Mouse (Mus musculus) layer of hippocampus, adult 2 months (tissue): ENCODE results near the gene Zbtb32. TPM values are rescaled to one million over a fixed set of nuclear protein-coding genes. Genes with fewer than 3 reads are reported as not detected.
A peak's percentile ranks its signal among the peaks of the same experiment; 100 is the strongest.

Source experiments
- DNase-seq, 2 experiments: peaks; one replicate each; pipeline ENCODE4 v3.0.0; 2022; ENCODE audit warnings: low spot score in 2 of 2
- H3K27ac ChIP-seq: fragments of 200-600 bp; 2 replicates; pipeline ENCODE4 v1.8.1; 2022
- H3K4me3 ChIP-seq: fragments of 200-600 bp; 2 replicates; pipeline ENCODE4 v1.8.1; 2022; ENCODE audit warnings: mild to moderate bottlenecking
- CTCF ChIP-seq: fragments of 200-600 bp; conservative IDR thresholded peaks from 2 replicates; pipeline ENCODE4 v1.8.1; 2022; ENCODE audit warnings: antibody characterized with exemption, mild to moderate bottlenecking, moderate library complexity
- total RNA-seq, 2 experiments: library from RNA; stranded (reverse); gene quantifications; 2 replicates each; pipeline ENCODE4 v1.2.3; 2021

Gene Zbtb32
- total RNA-seq, 2 experiments from 2014 or later = not detected

DNA sequence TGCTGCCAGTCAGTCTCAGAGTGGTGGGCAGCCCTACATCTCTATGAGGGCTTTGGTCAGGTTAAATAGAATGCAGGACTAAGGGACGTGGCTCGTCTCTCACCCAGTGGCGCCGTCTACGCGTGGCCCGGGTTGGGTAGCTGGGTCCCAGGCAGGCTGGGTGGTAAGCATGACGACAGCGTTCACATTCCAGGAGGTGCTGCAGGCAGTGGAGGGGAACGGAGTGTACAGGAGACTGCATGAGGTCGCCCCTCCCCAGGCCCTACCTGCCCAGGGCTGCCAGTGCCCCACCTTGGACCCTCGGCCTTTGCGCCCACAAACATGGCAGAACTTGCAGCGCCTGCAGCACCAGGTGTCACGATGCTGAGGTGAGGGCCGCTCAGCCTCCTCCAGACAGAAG is 17.2 kb downstream of the Zbtb32 start:
- no peak for TF ChIP-seq CTCF
- Histone ChIP-seq H3K27ac (no peak overlapping the region), H3K4me3 (no peak overlapping the region)
- no peak for DNase-seq

DNA sequence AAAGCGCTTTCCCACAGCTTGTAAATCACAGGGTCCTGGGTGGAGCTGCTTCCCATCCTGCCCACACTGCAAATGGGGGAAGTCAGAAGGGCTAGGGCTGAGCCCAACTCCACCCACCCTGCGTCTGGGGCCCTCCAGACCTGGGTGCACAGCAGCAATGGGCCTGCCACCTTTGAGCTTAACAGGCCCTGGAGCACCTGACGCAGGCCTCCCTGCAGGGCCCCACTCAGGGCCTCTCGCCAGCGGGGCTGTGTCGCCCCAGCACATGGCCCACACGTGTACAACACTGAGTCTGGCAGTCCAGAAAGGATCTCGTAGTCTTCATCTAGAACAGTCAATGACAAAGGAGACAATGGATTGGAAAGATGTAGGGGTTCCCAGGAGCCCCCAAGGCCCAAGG is 18.8 kb downstream of the Zbtb32 start:
- DNase-seq = no peak
- Histone ChIP-seq H3K4me3 (no peak overlapping the region), H3K27ac (no peak overlapping the region)
- no peak for TF ChIP-seq CTCF

DNA sequence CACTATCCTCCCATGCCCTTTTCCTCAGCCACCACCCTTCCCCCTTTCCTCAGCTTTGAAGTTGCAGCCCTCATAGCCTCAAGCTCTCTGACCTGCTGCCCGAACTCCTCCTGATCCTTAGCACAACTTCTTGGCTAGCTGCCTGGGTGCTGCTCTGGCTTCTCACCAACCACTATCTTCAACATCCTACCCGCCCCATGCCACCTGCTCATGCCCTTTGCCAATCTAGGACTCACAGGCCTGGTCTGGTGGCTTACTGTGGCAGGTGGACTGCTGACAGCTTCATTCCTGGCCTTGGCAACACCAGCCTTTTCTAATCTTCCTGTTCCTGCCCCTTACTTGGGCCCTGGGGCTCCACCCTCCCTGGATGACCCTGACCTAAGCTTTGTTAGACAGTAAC is 25.7 kb downstream of the Zbtb32 start:
- no peak overlapping the region for H3K27ac ChIP-seq
- no peak overlapping the region for H3K4me3 ChIP-seq
- no peak for DNase-seq
- no peak for TF ChIP-seq CTCF

DNA sequence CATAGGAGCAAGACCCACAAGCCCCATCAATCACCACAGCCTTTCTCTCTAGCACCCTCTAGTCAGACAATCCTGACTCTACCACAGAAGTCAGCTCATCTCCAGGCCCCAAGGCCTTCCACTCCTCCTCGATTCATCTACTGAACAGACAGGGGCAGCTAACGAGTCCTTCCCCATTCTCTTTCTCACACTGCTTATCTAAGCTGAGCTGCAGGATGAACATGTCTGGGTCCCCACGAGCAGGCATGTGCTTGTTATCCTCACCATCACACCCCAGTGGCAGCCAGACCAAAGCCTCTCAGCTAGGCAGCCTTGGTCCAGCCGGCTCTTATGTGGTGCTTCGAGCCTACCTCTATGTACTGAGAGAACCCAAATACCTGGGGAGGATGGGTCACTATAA is 26.3 kb downstream of the Zbtb32 start:
- H3K4me3 ChIP-seq = no peak overlapping the region
- DNase-seq = no peak
- no peak for TF ChIP-seq CTCF
- H3K27ac ChIP-seq = no peak overlapping the region

DNA sequence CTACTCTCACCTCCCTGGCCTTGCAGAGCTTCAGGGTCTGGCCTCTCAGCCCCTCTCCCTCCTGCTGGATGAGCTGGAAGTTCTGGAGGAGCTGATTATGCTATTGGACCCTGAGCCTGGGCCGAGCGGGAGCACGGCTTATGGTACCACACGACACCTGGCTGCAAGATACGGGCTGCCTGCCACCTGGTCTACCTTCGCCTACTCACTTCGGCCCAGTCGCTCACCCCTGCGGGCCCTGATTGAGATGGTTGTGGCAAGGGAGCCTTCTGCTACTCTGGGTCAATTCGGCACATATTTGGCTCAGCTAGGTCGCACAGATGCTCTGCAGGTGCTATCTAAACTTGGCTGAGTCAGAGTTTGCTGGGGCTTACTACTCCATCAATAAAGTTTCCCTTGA is 31.2 kb downstream of the Zbtb32 start:
- DNase-seq = no peak
- Histone ChIP-seq H3K4me3 (no peak overlapping the region), H3K27ac (no peak overlapping the region)
- no peak for TF ChIP-seq CTCF

DNA sequence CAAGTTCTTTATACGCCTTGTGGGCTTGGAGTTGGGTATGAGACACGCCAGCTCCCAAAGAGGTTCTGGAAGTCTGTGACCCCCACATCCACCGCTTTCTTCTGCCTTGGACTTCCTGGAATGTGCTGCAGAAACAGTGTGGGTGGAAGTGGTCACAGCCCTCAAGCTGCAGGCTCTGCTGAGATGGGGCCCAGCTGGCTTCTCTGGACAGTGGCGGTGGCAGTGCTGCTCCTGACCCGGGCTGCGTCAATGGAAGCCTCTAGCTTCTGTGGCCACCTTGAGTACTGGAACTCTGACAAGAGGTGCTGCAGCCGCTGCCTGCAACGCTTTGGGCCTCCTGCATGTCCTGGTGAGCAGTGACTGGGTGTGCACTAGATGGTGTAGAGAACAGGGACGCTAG is 32.7 kb downstream of the Zbtb32 start:
- DNase-seq = no peak
- TF ChIP-seq CTCF = no peak
- H3K27ac ChIP-seq = no peak overlapping the region
- no peak overlapping the region for H3K4me3 ChIP-seq

DNA sequence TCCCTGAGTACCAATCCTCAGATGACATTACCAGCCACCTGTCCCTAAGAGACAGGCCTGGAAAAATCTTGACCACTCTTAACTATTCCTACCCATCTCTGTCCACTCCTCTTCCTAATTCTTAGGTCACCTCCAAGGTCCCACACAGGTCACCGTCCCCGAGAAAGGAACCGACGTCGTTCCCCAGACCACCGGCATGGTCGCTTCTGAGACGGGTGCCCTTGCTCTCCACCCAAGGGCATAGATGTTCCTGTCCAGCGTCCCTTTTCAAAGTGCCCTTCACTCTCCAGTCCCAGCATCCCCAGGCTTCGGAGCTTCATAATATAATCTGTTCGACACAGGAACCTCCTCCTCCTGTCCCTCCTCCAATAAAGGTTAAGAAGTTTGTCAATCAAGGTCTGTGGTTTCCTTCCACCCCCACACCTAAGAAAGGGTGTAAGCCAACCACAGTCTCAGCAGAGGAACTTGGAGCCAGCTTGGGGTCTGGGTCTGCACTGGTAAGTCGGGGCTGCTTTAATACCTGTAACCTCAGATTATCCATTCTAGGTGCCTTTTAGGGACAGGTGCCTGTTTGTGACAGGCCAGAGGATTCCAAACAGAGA is 33.6 kb downstream of the Zbtb32 start, which contains the start of gene Igflr1:
Gene Igflr1, plus strand, starts transcription at position 458 of the 602 bp plus-strand sequence.
- Histone ChIP-seq H3K4me3 (no peak within 1 kb of the TSS), H3K27ac (no peak within 1 kb of the TSS)
- no peak for TF ChIP-seq CTCF
- DNase-seq = no peak

DNA sequence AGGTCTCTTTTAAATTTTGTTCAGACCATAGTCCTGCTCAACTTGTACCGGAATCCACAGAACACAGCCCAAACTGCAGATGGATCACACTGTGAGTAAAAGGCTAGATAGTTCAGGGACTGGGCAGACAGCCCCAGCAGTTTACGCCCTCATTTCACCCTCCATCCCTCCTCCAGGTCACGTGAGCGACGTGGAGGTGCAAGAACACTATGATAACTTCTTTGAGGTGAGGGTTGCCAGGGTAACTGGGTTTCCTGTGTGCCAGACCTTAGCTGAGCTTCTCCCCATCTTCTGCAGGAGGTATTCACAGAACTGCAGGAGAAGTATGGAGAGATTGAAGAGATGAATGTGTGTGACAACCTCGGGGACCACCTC is 34.8 kb downstream of the Zbtb32 start:
- TF ChIP-seq CTCF = no peak
- H3K27ac ChIP-seq = peak overlapping the region; percentile 99
- DNase-seq = no peak
- H3K4me3 ChIP-seq = peak overlapping the region; percentile 93

DNA sequence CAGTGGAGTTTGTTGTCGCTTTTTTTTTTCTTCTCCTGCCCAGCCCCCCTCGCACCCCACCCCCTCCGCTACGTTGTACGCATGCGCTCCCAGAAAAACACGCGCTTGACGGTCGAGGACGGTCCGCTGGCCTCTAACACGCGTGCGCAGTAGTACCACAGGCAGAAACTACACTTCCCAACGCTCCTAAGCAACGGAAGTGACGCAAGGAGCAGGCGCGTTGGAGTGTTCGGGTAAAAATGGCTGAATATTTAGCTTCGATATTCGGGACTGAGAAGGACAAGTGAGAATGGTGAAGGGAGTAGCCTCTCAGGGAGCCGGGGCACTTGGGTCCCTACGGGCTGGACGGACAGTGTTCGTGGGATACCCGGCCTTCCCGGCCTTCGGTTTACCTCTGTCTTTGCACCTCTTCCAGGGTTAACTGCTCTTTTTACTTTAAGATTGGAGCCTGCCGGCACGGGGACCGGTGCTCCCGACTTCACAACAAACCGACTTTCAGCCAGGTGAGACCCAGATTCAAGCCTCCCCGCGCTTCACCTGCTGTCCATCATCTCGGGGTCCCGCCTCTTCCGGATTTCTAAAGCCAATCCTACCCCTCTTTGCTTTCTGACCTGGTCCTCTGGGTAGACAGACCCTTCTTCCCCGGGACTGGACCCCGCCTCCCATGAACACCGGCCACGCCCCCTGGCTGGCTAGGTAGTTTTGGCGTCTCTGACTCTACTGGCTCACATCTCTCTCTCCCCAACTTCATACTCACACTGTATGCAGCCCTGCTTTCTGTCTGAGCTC is 35.4 kb downstream of the Zbtb32 start, which contains the start of the genes U2af1l4, Gm49396 and Psenen:
Gene U2af1l4, plus strand, starts transcription at position 185 of the 789 bp plus-strand sequence.
Gene Gm49396, plus strand, starts transcription at position 228 of the 789 bp plus-strand sequence.
Gene Psenen, minus strand, starts transcription at position 511 of the 789 bp plus-strand sequence.
- Histone ChIP-seq H3K27ac (peak within 1 kb of the TSS; percentile 99), H3K4me3 (peak within 1 kb of the TSS; percentile 93)
- no peak for TF ChIP-seq CTCF
- peak; percentile 95 to 97 for DNase-seq

DNA sequence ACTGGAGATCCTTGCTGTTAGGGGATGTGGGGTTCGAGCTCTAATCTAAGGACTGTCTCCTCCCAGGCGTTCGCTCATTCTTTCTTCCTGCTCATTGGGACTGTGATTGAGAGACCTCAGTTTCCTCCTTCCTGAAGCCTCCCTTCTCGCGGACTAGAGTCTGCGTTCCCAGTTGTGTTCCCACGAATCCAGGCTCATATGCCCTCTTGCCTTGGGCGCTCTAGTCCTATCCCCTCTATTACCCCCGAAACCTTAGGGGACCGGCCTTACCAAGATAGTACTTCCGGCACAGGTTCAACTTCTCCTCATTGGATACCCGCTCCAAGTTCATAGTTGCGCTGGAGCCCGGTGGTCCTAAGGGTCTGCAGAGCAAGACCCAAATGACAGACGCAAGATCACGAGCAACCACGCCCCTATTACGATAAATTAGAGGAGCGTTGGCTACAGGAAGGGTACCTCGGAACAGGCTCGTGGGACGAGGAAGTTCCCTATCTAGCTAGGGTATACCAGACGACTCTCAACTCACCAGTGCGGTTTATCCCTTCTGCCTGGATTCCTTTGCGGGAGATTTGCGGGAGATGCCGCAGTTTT is 36.1 kb downstream of the Zbtb32 start:
- TF ChIP-seq CTCF = no peak
- DNase-seq = no peak
- peak overlapping the region; percentile 93 for H3K4me3 ChIP-seq
- H3K27ac ChIP-seq = peak overlapping the region; percentile 99

DNA sequence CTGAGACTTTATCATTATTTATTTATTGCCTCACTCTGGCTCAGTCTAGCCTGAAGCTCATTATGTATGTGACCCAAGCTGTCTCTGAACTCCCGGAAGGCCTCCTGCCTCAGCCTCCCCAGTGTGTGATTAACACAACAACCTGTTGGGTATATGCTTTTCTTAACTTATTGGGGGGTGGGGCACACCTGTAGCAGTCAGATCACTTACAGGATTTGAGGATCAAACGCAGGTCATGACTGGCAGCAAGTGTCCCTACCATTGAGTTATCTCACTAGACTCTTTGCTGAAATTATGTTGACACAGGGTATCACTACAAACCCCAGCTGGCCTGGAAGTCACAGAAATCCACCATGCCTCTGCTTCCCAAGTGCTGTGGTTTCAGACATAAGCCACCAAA is 38.4 kb downstream of the Zbtb32 start:
- peak overlapping the region; percentile 32; the same call in 1 of the 2 replicates for H3K4me3 ChIP-seq
- no peak for TF ChIP-seq CTCF
- peak overlapping the region; percentile 81 for H3K27ac ChIP-seq
- no peak for DNase-seq

DNA sequence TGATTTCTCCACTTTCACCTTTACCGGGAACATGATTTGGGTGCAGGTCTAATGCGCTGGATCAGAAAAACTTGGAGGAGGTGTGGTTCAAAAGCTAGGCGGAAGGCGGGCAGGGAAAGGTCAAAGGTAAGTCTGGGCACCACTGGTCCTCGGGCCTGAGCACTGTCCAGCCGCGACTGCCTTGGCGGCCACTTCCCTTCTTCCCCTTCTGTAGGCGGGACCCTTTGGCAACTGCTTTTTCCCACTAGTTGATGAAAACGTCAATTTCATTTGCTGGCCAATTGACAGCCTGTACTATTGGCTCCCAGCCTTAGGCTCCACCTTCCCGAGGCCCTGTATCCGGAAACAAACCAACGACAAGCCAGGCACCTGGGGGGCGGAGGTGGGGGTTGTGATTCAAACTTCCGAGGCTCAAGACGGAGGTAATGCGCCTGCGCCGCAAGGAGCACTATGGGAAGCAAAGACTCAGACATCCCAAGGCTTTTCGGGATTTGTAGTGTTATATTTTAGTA is 39.2 kb downstream of the Zbtb32 start, which contains the start of gene Lin37:
Gene Lin37, minus strand, starts transcription at position 396 of the 512 bp plus-strand sequence.
- Histone ChIP-seq H3K4me3 (peak within 1 kb of the TSS; percentile 79), H3K27ac (peak within 1 kb of the TSS; percentile 92)
- peak; percentile 97 to 100 for DNase-seq
- 0 out of 2 replicates have a peak, but pooled peaks have one; percentile 21 for TF ChIP-seq CTCF

DNA sequence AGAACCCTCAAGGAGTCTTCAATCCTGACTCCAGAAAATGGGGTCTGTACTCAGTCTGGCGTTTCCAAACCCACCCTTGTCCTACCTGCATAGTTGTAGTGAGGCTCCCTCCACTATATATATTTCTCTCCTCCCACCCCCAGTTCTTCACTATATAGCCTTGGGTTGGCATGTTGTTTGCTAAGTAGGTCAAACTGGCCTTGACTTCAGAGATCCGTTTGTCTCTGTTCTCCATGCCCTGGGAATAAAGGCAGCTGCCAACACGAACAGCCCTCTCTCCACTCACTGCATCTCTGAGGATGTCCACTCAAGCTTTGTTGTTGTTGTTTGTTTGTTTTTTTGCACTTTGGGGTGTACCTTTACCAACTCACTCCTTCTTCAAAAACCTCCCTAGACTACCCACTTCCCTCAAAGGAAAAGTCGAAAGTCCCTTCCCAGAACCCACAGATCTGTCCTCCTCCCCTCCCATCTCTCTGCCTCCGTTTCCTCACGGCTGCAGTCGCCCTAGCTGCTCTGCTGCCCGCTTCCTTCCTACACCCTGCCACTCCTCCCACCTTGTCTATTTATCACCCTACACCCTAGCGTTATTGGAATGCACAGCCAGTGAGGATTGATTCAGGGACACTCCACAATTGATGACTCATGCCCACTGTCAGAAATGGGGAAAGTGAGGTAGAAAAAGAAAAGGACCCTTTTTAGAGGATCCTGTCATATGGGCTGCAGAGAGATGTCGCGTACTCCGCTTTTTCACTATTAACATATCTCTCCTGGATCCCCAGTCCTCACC is 39.9 kb downstream of the Zbtb32 start:
- Histone ChIP-seq H3K27ac (peak overlapping the region; percentile 92), H3K4me3 (peak overlapping the region; percentile 79)
- no peak for TF ChIP-seq CTCF
- no peak for DNase-seq
